Mouse (Mus musculus) c-Kit-positive CD71-positive TER-119-positive erythroid progenitor cells, embryonic 14.5 days (primary cell): ENCODE measurements around the gene Nfkbib.

ENCODE experiments used
- DNase-seq: peaks from one replicate; pipeline ENCODE4 v3.0.0-alpha.2; 2013; ENCODE audit warnings: low spot score

Gene Nfkbib

DNA sequence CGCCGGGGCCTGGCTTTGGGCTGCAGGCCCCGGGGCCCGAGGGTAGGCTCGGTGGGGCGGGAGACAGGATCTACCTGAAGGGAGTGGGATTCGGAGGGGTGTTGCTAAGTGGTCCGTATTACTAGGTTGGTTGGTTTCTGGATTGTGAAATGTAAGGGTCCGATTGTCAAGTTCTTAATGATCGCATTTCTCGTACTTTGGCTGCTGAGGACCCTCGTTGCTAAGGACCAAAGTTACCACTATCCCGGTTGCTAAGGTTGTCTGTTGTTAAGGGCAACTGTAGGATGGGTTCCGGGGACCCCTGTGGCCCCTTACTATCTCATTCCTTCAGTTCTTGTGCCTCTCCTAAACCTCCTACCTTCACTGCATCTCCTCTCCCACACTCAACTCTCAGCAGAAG is 402 bp downstream of the Nfkbib start:
- DNase-seq: no peak

- DNase-seq: peak; percentile 99
Observed at GRCm38 (mm10) chr7:28766173-28766879, 986 bp downstream of the Nfkbib start, which contains the start of gene Sirt2. TSS of gene Sirt2 (plus strand) at chr7:28766735.

DNA sequence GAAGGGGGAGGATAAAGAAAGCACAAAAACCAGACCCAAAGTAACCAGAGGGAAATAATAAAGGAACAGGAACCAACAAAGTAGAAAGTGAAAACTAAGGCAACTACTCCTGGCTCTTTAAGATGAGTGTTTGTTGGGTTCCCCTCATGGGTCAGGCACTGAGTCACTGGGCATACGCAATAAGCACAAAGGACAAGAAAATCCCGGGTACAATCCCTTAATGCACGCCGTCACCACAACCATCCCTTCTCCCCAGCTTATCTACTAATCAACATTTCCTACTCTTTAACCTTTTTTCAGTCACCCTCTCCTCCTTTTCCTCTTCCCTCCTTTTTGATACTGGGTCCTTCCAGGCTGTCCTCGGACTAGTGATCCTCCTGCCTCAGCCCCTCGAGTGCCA is 2.1 kb downstream of the Nfkbib start:
- DNase-seq: no peak

DNA sequence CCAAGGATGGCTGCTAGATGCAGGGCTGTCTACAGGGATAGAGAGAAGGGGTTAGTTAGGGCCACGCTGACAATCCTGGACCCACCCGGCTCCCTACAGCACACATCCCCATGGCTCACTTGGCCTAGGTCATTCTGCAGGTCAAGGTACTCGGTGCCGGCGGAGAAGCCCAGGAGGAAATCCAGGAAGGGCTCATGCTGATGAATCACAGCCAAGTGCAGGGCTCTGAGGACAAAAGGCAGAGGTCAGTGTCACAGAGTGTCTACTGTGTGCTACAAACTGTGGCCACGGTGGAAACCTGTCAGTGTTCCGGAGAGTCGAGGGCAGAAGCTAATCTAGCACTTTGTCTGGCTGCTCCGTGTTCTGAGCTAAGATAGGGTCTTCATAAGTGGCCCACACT is 5.4 kb downstream of the Nfkbib start:
- no peak for DNase-seq

GRCm38 (mm10) chr7:28758623-28759022 is 8.7 kb downstream of the Nfkbib start:
- DNase-seq: no peak

DNA sequence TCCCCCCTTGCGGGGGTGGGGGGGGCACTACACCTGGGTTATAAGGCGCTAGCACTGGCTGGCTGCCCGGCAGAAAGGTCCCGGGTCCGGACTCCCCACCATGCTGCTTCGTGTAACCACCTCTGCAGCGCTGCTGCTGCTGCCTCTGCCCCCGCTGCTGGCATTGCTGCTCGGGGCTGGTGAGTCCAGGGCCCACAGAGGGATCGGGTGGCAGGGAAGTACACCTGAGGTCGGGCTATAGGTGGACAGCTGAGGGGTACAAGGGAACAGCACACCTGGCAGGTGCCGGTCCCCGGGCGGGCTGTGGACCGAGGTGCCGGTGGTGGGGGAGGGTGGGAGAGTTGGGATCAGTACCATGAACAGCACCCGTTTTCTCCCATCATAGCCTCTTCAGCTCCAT is 11.2 kb downstream of the Nfkbib start, which contains the start of gene Ccer2:
Ccer2 (plus strand) TSS at position 96 of the 400 bp plus-strand sequence.
- no peak for DNase-seq

DNA sequence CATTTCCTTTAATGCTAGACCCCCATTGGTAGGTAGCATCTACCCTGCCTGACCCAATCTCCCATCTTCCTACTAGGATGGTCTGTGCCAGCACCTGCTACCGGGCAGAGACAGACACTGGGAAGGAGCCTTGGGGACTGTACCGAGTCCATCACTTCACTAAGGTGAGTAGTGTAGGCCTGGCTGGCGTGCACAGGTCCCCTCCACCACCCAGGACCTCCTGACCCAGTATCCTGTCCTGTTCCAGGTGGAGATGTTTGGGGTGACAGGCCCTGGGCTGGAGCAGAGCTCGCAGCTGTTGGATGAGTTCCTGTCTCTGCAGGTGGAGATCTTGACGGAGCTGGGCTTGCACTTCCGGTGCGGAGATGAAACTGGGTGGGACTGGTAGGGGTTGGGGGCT is 17.4 kb downstream of the Nfkbib start:
- no peak for DNase-seq

DNA sequence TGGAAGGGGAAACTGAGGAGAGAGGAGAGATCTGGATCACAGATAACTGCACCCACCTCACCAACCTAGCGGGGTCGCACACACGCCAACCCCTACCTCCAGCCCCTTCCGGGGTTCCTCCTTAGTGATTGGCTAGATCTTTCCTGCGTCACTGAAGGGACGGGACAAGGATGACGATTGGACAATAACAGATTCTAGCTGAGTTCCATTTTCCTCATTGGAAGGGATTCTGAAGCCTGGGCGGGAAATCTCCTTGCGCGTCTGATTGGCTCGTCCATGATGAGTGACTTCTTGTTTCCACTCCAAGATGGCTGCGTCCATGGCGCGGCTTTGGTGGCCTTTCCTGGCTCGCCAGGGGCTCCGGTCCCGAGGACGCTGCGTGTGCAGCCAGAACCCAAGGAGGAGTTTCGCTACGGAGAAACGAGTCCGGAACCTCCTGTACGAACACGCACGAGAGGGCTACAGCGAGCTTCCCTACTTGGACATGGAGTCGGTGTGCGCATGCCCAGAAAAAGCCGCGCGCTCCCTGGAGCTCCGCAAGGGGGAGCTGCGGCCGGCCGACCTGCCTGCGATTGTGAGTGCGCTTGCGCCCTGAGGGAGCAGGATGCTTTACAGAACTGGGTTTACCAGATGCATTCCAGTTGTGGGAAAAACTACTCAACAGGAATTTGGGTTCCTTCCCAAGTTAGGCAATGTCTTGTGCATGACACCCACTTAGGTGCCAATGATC is 25.4 kb downstream of the Nfkbib start, which contains the start of the genes Mrps12 and Sars2:
Mrps12 (minus strand) TSS at position 112 of the 730 bp plus-strand sequence.
Sars2 (plus strand) TSS at position 284 of the 730 bp plus-strand sequence.
- DNase-seq: peak; percentile 98

GRCm38 (mm10) chr7:28741368-28741708 is 26.0 kb downstream of the Nfkbib start:
- no peak for DNase-seq

- DNase-seq: no peak
Observed at GRCm38 (mm10) chr7:28740949-28741348, 26.4 kb downstream of the Nfkbib start.

- DNase-seq: no peak
Observed at GRCm38 (mm10) chr7:28739829-28740228, 27.5 kb downstream of the Nfkbib start.

GRCm38 (mm10) chr7:28735701-28736100 is 31.6 kb downstream of the Nfkbib start:
- DNase-seq: no peak

- DNase-seq: no peak
Observed at GRCm38 (mm10) chr7:28733211-28733610, 34.1 kb downstream of the Nfkbib start.

DNA sequence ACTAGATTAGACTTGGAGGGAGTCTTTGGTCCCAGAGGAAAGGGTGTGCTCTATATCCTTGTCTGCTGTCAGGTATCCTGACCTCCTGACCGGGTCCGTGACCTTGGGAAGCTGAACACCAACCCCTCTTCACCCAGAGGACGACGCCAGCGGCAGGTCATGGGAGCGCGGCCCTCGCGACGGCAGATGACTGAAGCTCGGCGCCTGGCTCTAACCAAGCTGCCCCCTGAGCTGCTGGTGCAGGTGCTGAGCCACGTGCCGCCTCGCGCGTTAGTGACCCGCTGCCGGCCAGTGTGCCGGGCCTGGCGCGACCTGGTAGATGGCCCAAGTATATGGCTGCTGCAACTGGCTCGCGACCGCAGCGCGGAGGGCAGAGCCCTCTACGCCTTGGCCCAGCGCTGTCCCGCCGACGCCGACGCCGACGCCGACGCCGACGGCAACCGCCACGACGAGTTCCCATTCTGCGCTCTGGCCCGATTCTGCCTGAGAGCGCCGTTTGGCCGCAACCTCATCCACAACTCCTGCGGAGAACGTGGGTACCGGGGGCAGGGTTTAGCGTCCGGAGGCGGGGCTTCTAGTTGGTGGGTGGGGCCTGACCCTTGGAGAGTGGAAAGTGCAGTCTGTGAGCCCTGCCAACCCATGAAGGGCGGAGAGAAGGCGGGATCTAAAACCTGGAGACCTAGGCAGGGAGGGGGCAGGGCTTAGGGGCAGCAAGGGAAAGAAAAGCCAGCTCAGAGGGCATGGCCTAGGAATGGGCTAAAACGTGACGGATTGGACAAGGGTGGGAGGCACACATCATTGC is 34.8 kb downstream of the Nfkbib start:
- DNase-seq: peak; percentile 74

DNA sequence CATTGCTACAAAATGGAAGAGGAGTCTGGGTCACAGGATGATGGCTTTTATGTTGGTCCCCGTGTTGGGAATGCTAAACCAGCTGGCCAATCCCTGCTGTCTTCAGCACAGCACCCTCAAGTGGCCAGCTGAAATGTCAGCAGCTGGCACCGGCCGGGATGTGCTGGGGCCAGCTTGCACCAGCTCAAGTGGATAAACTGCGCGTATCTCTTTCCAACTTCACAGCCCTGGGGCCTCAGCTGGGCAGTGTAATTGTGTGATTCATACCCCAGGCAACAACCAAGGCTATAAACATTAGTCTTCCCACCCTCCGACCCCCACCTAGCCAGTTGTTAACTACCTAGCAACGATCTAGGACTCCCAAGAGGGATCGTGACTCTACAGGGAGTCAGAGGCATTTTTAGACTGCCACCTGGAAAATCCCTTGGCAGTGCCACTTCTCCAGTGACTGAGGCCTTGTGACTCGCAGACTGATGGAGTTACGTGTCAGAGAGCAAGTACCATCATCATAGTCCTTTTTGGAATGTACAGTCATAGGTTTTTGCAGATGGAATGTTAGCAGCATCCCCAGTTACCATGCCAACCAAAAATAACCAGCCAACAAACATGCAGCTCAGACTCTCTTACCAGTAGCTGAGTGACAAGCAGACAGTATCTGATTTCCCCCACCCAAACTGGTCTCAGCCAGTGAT is 39.5 kb downstream of the Nfkbib start:
- no peak for DNase-seq

- DNase-seq: peak; percentile 44
Observed at GRCm38 (mm10) chr7:28726600-28726999, 40.7 kb downstream of the Nfkbib start.

GRCm38 (mm10) chr7:28724613-28725012 is 42.7 kb downstream of the Nfkbib start:
- no peak for DNase-seq

DNA sequence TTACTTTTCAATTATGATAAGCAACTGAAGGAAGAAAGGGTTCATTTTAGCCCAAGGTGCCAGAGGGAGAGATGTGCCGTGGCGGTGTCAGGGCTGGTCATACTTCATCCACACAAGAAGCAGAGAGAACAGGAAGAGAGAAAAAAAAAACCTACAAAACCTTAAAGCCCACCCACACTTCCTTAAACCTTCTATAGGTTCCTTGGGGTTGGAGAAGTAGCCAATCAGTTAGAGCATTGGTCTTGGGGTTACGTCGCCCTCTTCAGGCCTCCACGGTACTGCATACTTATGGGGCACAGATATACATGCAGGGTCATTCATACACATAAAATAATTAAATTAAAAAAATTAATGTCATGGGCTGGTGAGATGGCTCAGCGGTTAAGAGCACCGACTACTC is 45.2 kb downstream of the Nfkbib start:
- no peak for DNase-seq

DNA sequence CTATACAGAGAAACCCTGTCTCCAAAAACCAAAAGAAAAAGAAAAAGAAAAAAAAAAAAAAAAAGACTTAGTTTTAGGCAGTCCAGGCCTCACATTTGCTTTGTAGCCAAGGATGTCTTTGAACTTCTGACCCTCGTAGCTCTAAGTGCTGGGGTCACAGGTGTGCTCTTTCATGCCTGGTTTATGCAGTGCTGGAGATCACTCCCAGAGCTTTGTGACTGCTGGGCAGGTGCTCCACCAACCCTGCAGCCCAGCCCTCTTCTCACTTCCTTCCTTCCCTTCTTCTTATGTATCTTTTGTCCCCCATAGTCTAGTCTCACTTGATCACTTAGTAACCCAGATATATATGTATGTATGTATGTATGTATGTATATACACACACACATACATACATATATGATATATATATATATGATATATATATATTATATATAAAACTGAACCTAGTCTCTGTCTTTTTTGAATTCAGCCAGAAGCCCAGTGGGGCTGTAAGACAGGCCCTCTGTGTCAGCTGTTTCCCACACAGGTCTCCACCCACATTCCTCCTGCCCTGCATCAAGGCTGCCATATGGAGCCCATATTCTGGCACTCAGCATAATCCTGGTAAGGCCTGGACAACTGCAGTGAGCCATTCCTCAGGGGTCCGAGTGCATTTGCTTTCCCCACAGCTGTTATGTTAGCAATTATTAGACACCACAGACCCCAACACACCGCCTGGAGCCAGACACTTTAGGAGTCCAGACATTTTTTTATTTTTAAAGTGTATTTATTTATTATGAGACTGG is 46.4 kb downstream of the Nfkbib start:
- no peak for DNase-seq

DNA sequence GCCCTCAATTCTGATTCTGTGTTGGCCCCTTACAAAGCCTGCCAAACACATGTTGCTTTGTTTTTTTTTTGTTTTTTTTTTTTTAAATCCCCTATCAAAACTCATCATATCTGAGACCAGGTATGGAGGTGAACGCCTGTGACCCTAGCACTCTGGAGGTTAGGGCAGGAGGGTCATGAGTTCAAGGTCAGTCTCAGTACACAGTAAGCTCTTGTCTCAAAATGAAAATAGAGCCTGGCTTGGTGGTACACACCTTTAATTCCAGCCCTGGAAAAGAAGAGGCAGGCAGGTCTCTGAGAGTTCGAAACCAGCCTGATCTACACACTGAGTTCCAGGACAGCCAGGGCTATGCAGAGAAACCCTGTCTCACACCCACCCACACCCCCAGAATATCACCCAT is 47.7 kb downstream of the Nfkbib start:
- DNase-seq: no peak

GRCm38 (mm10) chr7:28719159-28719558 is 48.2 kb downstream of the Nfkbib start:
- DNase-seq: no peak
